Mouse (Mus musculus) brown adipose tissue, adult 24 weeks (tissue): ENCODE measurements around the gene P2rx5. TPM values are rescaled to one million over a fixed set of nuclear protein-coding genes. Genes with fewer than 3 reads are reported as not detected.
A peak's percentile ranks its signal among the peaks of the same experiment; 100 is the strongest.

Source experiments
- H3K27ac ChIP-seq: fragments of 200-500 bp; replicated peaks from 2 replicates; pipeline ENCODE4 v1.5.1; 2012; ENCODE audit warnings: low read depth, mild to moderate bottlenecking, low read length
- H3K4me1 ChIP-seq: fragments of 200-500 bp; 2 replicates; pipeline ENCODE4 v1.6.1; 2012; ENCODE audit warnings: low read length, mixed read lengths; ENCODE audit not compliant: control insufficient read depth, insufficient read depth, insufficient read length
- H3K4me3 ChIP-seq: fragments of 200-500 bp; 2 replicates; pipeline ENCODE4 v1.5.1; 2012; ENCODE audit warnings: low read depth, mild to moderate bottlenecking, low read length, moderate library complexity; ENCODE audit not compliant: insufficient read depth
- polyA plus RNA-seq: library from polyadenylated mRNA; stranded (reverse); fragments of >200 nt; gene quantifications from 2 replicates; pipeline ENCODE4 v1.2.4, GENCODE M21; 2012; ENCODE audit not compliant: missing spikeins, insufficient read depth, insufficient read length

The P2rx5 gene
- polyA plus RNA-seq, 1 experiment, result 53.6 TPM

- H3K27ac ChIP-seq, result no peak overlapping the region
- no peak overlapping the region for H3K4me3 ChIP-seq
- no peaks in the 10 kb centered on the region for H3K4me1 ChIP-seq
These were observed 34.2 kb downstream of the P2rx5 start for GRCm38 (mm10) chr11:73194444-73194843.

DNA sequence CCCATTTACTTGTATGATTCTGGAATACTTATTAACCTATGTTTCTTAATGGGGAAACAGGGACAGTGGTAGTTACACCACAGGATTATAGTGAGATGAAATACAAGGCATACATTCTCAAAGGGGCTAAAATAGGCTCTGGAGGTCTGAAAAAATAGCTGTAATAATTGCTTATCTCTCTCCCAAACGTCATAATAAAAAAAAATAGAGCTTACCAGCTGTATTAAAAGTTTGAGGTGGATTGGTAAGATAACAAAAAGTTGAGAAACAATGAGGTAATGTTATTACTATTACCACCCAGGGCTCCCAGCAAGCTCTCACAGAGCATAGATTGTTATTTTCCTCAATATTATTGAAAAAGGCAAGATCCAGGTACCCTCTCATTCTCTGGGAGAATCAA, 38.0 kb downstream of the P2rx5 start:
- peaks cover 5% of the 10 kb centered on the region; the same call in 1 of the 2 replicates for H3K4me1 ChIP-seq
- peak overlapping the region; percentile 88 for H3K4me3 ChIP-seq
- no peak overlapping the region for H3K27ac ChIP-seq

DNA sequence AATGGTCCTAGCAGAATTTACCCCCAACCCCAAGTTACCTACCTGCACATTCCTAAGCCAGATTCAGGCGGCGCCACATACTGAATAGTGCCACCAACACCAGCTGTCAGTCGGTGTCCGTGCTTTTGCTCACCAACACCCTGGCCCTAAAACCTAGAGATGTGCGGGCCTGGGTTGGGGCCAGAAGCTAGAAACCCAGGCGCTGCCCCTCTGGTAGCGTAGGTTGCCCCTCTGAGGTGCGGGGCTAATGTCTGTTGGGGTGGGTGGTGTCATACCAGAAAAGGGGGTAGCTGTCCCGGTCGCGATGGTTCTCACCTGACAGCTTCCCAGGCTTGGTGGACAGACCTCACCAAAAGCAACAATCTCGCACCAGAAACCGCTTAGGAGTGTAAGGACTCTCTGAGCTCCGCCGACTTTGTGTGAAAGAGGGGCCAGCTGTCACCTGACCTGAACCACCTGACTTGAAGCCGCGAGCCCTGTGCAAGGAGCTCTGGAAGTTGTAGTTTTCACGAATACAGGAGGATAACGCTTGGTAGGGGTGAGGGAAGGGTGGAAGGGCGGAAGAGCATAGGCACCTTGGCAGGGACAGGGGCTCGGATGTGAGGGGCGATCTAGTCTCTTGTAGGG, 38.5 kb downstream of the P2rx5 start, which contains the start of gene Ctns:
TSS of gene Ctns (minus strand) at position 440 of the 627 bp plus-strand sequence.
- peak within 1 kb of the TSS; percentile 83 for H3K27ac ChIP-seq
- peaks cover 5% of the 10 kb centered on the region; the same call in 1 of the 2 replicates for H3K4me1 ChIP-seq
- H3K4me3 ChIP-seq, result peak within 1 kb of the TSS; percentile 88

GRCm38 (mm10) chr11:73199230-73199712, 39.0 kb downstream of the P2rx5 start, which contains the start of gene Shpk:
TSS of gene Shpk (plus strand) at chr11:73199460.
- peak within 1 kb of the TSS; percentile 88 for H3K4me3 ChIP-seq
- H3K4me1 ChIP-seq, result peaks cover 5% of the 10 kb centered on the region; the same call in 1 of the 2 replicates
- peak within 1 kb of the TSS; percentile 83 for H3K27ac ChIP-seq

- Histone ChIP-seq H3K4me1 (peaks cover 5% of the 10 kb centered on the region; the same call in 1 of the 2 replicates), H3K4me3 (peak overlapping the region; percentile 88), H3K27ac (0 out of 2 replicates have a peak overlapping the region, but pooled peaks have one; percentile 61)
These were observed 39.7 kb downstream of the P2rx5 start for GRCm38 (mm10) chr11:73199879-73200278.

DNA sequence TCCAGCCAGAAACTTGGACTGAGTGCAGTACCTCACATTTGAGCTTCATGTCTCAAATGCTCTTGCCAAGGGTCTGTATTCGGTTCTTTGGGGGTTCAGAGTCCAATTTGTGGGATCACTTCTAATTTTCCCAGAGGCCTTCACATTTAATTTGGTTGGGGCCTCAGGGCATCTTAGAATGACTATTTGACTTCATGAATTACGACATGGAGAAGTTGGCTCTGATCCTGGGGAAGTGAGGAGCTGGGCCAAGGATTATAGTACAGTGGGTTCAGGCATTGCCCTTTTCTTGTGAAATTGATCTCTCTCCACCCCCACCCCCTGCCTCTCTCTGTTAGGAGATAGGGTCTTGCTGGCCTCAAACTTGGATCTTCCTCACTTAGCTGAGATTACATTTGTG, 40.8 kb downstream of the P2rx5 start:
- Histone ChIP-seq H3K27ac (peak overlapping the region; percentile 56), H3K4me1 (peaks cover 5% of the 10 kb centered on the region; the same call in 1 of the 2 replicates), H3K4me3 (no peak overlapping the region)

DNA sequence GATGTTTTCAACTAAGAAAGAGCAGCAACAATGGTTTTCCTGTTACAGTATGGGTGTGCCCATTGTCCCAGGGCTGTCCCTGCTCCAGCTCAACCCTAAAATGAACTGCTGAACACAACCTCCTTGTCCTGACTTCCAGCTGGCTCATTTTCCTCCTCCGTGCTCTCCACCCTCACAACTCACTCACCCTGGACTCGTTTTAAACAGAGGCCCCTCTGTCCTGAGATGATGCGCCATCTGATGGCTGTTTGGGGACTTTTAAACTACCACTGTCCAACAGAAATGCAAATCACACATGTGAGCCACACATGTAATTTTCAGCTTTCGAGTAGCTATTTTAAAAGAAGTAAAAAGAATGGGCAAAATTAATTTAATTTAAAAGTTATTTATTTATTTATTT, 41.4 kb downstream of the P2rx5 start:
- Histone ChIP-seq H3K27ac (peak overlapping the region; percentile 56; the same call in 1 of the 2 replicates), H3K4me3 (no peak overlapping the region), H3K4me1 (peaks cover 5% of the 10 kb centered on the region; the same call in 1 of the 2 replicates)

- H3K4me1 ChIP-seq, result peaks cover 5% of the 10 kb centered on the region; the same call in 1 of the 2 replicates
- no peak overlapping the region for H3K4me3 ChIP-seq
- H3K27ac ChIP-seq, result no peak overlapping the region
These were observed 43.7 kb downstream of the P2rx5 start for GRCm38 (mm10) chr11:73203895-73204294.

DNA sequence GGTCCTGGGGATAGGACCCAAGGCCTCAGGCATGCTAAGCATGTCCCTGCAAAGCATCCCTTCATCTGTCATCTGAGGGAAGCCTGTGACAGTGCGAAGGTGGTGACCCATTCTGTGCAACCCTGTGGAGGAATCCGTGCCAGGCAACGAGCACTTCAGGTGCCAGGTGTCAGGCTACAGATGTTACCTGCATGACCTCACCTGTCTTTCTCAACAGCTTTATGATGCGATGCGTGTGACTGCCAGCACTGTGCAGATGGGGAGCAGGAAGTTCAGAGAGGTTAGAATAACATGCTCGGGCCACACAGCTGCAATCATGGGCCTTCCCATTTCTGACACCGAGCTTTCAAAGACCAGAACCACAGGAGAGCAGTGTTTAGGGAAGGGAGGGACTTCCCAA, 45.0 kb downstream of the P2rx5 start:
- Histone ChIP-seq H3K4me3 (no peak overlapping the region), H3K4me1 (peaks cover 5% of the 10 kb centered on the region; the same call in 1 of the 2 replicates), H3K27ac (no peak overlapping the region)

- Histone ChIP-seq H3K27ac (no peak overlapping the region), H3K4me1 (no peaks in the 10 kb centered on the region), H3K4me3 (no peak overlapping the region)
These were observed 47.4 kb downstream of the P2rx5 start for GRCm38 (mm10) chr11:73207621-73208020.

- Histone ChIP-seq H3K4me3 (no peak overlapping the region), H3K27ac (no peak overlapping the region)
These were observed 53.7 kb downstream of the P2rx5 start for GRCm38 (mm10) chr11:73213956-73214355.

GRCm38 (mm10) chr11:73219671-73220070, 59.5 kb downstream of the P2rx5 start:
- H3K27ac ChIP-seq, result no peak overlapping the region
- no peak overlapping the region for H3K4me3 ChIP-seq
- no peaks in the 10 kb centered on the region; the same call in 1 of the 2 replicates for H3K4me1 ChIP-seq

More at GRCm38 (mm10) chr11:73213956-73214355, 53.7 kb downstream of the P2rx5 start:
- H3K4me1 ChIP-seq, result no peaks in the 10 kb centered on the region; the same call in 1 of the 2 replicates

DNA sequence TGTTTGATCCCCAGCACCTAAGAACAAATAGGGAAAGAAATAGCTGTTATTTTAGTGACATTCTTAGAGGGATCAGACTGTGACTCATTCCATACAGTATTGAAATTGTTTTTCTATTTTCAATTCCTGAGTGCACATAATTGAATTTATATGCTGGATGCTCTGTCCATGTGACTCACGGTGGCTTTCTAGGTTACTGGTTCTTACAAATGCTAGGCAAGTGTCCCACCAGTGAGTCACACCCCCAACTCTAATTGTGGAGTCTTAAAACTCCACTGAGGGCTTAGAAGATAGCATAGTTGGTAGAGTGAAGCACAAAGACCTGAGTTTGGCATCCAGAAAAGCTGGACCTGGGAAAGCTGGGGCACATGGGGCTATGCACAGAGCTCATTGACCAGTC, 60.4 kb downstream of the P2rx5 start:
- H3K4me3 ChIP-seq, result no peak overlapping the region
- no peak overlapping the region for H3K27ac ChIP-seq
- H3K4me1 ChIP-seq, result no peaks in the 10 kb centered on the region; the same call in 1 of the 2 replicates
